Mouse (Mus musculus): ENCODE results near the gene 1700003F12Rik. TPM values are rescaled to one million over a fixed set of nuclear protein-coding genes. Genes with fewer than 3 reads are reported as not detected.

1700003F12Rik gene
- polyA plus RNA-seq, 1 experiment: 0.52 TPM

- no peak overlapping the region for H3K4me3 ChIP-seq (ENCODE audit: insufficient read depth, low read depth, low read length)
- no peaks in the 10 kb centered on the region; the same call in 1 of the 2 replicates for H3K36me3 ChIP-seq (ENCODE audit: control insufficient read depth, insufficient read depth, low read length)
- DNase-seq: no peak
- no peaks in the 10 kb centered on the region for H3K27me3 ChIP-seq (replicated peaks; ENCODE audit: control insufficient read depth, insufficient read depth, low read length)
- 63% methylated on average over 15 of the region's 15 CpGs for WGBS
- no peak overlapping the region for H3K27ac ChIP-seq (ENCODE audit: insufficient read depth, low read depth, low read length)
- TF ChIP-seq POLR2A (IDR thresholded peaks at IDR 0.05; ENCODE audit: low read depth, low read length) (no peak), CTCF (conservative IDR thresholded peaks at IDR 0.05; ENCODE audit: insufficient read depth, insufficient read length, low read depth, low read length) (no peak)
- H3K4me1 ChIP-seq (ENCODE audit: control insufficient read depth, insufficient read depth, low read length): no peaks in the 10 kb centered on the region
Observed at GRCm38 (mm10) chr2:154583906-154584872, 37.3 kb downstream of the 1700003F12Rik start.

- 38% methylated on average over 17 of the region's 17 CpGs for WGBS
- Histone ChIP-seq H3K36me3 (ENCODE audit: control insufficient read depth, insufficient read depth, low read length) (no peaks in the 10 kb centered on the region; the same call in 1 of the 2 replicates), H3K4me1 (ENCODE audit: control insufficient read depth, insufficient read depth, low read length) (no peaks in the 10 kb centered on the region), H3K4me3 (ENCODE audit: insufficient read depth, low read depth, low read length) (no peak overlapping the region), H3K27ac (ENCODE audit: insufficient read depth, low read depth, low read length) (no peak overlapping the region), H3K27me3 (replicated peaks; ENCODE audit: control insufficient read depth, insufficient read depth, low read length) (no peaks in the 10 kb centered on the region)
- no peak for DNase-seq
- TF ChIP-seq CTCF (conservative IDR thresholded peaks at IDR 0.05; ENCODE audit: insufficient read depth, insufficient read length, low read depth, low read length): no peak
- TF ChIP-seq POLR2A (IDR thresholded peaks at IDR 0.05; ENCODE audit: low read depth, low read length): no peak
Observed at GRCm38 (mm10) chr2:154584931-154585601, 38.2 kb downstream of the 1700003F12Rik start.

- Histone ChIP-seq H3K36me3 (ENCODE audit: control insufficient read depth, insufficient read depth, low read length) (no peaks in the 10 kb centered on the region; the same call in 1 of the 2 replicates), H3K27me3 (replicated peaks; ENCODE audit: control insufficient read depth, insufficient read depth, low read length) (no peaks in the 10 kb centered on the region), H3K4me1 (ENCODE audit: control insufficient read depth, insufficient read depth, low read length) (no peaks in the 10 kb centered on the region), H3K27ac (ENCODE audit: insufficient read depth, low read depth, low read length) (no peak overlapping the region), H3K4me3 (ENCODE audit: insufficient read depth, low read depth, low read length) (no peak overlapping the region)
- TF ChIP-seq POLR2A (IDR thresholded peaks at IDR 0.05; ENCODE audit: low read depth, low read length) (no peak), CTCF (conservative IDR thresholded peaks at IDR 0.05; ENCODE audit: insufficient read depth, insufficient read length, low read depth, low read length) (peak; percentile 64)
- DNase-seq: no peak
- WGBS: 87% methylated on average over 5 of the region's 5 CpGs
Observed at GRCm38 (mm10) chr2:154586405-154586804, 39.5 kb downstream of the 1700003F12Rik start.

DNA sequence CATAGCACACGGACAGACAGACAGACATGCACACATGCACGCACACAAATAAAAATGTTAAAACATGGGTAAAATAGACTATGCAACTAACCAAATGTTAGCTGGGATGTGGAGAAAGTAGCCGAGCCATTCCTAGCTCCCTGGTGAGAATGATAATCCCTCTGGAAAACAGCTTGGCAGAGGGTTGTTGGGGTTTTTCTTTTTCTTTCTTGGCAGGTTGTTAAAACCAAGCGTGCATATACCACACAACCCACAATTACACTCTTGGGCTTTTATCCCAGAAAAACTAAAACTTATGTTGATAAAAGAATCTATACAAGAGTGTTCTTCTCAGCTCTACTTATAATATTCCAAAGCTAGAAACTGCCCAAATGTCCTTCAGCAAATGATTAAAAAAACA is 42.2 kb downstream of the 1700003F12Rik start:
- no peak overlapping the region for H3K4me3 ChIP-seq (ENCODE audit: insufficient read depth, low read depth, low read length)
- no peak overlapping the region for H3K27ac ChIP-seq (ENCODE audit: insufficient read depth, low read depth, low read length)
- WGBS: 94% methylated on average over 4 of the region's 4 CpGs
- no peak for TF ChIP-seq CTCF (conservative IDR thresholded peaks at IDR 0.05; ENCODE audit: insufficient read depth, insufficient read length, low read depth, low read length)
- no peak for TF ChIP-seq POLR2A (IDR thresholded peaks at IDR 0.05; ENCODE audit: low read depth, low read length)
- H3K36me3 ChIP-seq (ENCODE audit: control insufficient read depth, insufficient read depth, low read length): no peaks in the 10 kb centered on the region; the same call in 1 of the 2 replicates
- H3K4me1 ChIP-seq (ENCODE audit: control insufficient read depth, insufficient read depth, low read length): no peaks in the 10 kb centered on the region
- DNase-seq: no peak
- H3K27me3 ChIP-seq (replicated peaks; ENCODE audit: control insufficient read depth, insufficient read depth, low read length): no peaks in the 10 kb centered on the region

DNA sequence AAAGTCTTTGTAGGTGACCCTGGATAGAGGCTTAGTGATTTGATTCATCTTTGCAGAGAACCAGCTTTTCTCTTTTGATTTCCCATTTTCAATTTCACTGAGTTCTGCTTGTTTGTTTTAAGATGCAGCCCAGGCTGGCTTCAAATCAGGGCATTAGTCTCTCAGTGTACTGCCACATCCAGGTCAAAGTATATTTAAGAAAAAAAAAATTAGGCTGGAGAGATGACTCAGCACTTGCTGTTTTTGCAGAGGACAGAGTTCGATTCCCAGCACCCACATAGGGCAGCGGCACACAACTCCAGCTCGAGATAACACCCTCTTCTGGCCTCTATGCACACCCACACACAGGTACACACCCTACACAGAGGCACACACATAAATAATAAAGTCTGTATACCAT is 44.4 kb downstream of the 1700003F12Rik start:
- Histone ChIP-seq H3K36me3 (ENCODE audit: control insufficient read depth, insufficient read depth, low read length) (no peaks in the 10 kb centered on the region; the same call in none of the 2 replicates), H3K4me3 (ENCODE audit: insufficient read depth, low read depth, low read length) (no peak overlapping the region), H3K27ac (ENCODE audit: insufficient read depth, low read depth, low read length) (no peak overlapping the region), H3K4me1 (ENCODE audit: control insufficient read depth, insufficient read depth, low read length) (no peaks in the 10 kb centered on the region), H3K27me3 (replicated peaks; ENCODE audit: control insufficient read depth, insufficient read depth, low read length) (no peaks in the 10 kb centered on the region)
- TF ChIP-seq CTCF (conservative IDR thresholded peaks at IDR 0.05; ENCODE audit: insufficient read depth, insufficient read length, low read depth, low read length) (no peak), POLR2A (IDR thresholded peaks at IDR 0.05; ENCODE audit: low read depth, low read length) (no peak)
- 71% methylated on average over 3 of the region's 3 CpGs for WGBS
- no peak for DNase-seq

DNA sequence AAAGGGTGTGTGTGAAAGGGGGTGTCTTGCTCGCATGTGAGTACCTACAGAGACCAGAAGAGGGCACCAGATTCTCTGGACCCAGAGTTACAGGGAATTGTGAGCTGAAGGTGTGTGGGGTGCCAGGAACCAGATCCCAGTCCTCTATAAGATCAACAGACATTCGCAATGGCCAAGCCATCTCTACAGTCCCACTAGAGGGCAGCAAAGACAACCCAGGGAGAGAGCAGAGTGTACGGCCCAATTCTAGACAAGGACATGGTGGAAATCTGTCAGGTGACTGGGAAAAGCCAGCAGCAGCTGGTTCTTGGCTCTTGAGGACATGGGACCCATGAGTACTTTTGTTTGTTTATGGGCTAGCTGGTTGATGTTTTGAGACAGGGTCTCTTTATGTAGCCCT is 46.1 kb downstream of the 1700003F12Rik start:
- Histone ChIP-seq H3K4me1 (ENCODE audit: control insufficient read depth, insufficient read depth, low read length) (no peaks in the 10 kb centered on the region), H3K36me3 (ENCODE audit: control insufficient read depth, insufficient read depth, low read length) (no peaks in the 10 kb centered on the region; the same call in 1 of the 2 replicates), H3K4me3 (ENCODE audit: insufficient read depth, low read depth, low read length) (no peak overlapping the region), H3K27me3 (replicated peaks; ENCODE audit: control insufficient read depth, insufficient read depth, low read length) (no peaks in the 10 kb centered on the region), H3K27ac (ENCODE audit: insufficient read depth, low read depth, low read length) (no peak overlapping the region)
- peak; percentile 72 for TF ChIP-seq CTCF (conservative IDR thresholded peaks at IDR 0.05; ENCODE audit: insufficient read depth, insufficient read length, low read depth, low read length)
- TF ChIP-seq POLR2A (IDR thresholded peaks at IDR 0.05; ENCODE audit: low read depth, low read length): no peak
- 65% methylated on average over 3 of the region's 3 CpGs for WGBS
- DNase-seq: peak; percentile 65

GRCm38 (mm10) chr2:154595775-154596174 is 48.9 kb downstream of the 1700003F12Rik start:
- TF ChIP-seq CTCF (conservative IDR thresholded peaks at IDR 0.05; ENCODE audit: insufficient read depth, insufficient read length, low read depth, low read length) (no peak), POLR2A (IDR thresholded peaks at IDR 0.05; ENCODE audit: low read depth, low read length) (no peak)
- DNase-seq: peak; percentile 44
- 67% methylated on average over 5 of the region's 5 CpGs for WGBS
- Histone ChIP-seq H3K27me3 (replicated peaks; ENCODE audit: control insufficient read depth, insufficient read depth, low read length) (no peaks in the 10 kb centered on the region), H3K27ac (ENCODE audit: insufficient read depth, low read depth, low read length) (no peak overlapping the region), H3K4me3 (ENCODE audit: insufficient read depth, low read depth, low read length) (no peak overlapping the region), H3K4me1 (ENCODE audit: control insufficient read depth, insufficient read depth, low read length) (no peaks in the 10 kb centered on the region), H3K36me3 (ENCODE audit: control insufficient read depth, insufficient read depth, low read length) (no peaks in the 10 kb centered on the region; the same call in 1 of the 2 replicates)
